Mouse (Mus musculus) gastrocnemius, adult 8-10 months (tissue): ENCODE data around the gene Sorcs3. TPM values are rescaled to one million over a fixed set of nuclear protein-coding genes. Genes with fewer than 3 reads are reported as not detected.

Experiments used
- DNase-seq, 2 experiments: peaks; one replicate each; pipeline ENCODE4 v3.0.0; 2022; ENCODE audit warnings: low spot score in 2 of 2
- total RNA-seq, 4 experiments: library from RNA; stranded (reverse); gene quantifications; 2 replicates each; pipeline ENCODE4 v1.2.4; 2022

Gene Sorcs3
- total RNA-seq, 4 experiments from 2014 or later: not detected

DNA sequence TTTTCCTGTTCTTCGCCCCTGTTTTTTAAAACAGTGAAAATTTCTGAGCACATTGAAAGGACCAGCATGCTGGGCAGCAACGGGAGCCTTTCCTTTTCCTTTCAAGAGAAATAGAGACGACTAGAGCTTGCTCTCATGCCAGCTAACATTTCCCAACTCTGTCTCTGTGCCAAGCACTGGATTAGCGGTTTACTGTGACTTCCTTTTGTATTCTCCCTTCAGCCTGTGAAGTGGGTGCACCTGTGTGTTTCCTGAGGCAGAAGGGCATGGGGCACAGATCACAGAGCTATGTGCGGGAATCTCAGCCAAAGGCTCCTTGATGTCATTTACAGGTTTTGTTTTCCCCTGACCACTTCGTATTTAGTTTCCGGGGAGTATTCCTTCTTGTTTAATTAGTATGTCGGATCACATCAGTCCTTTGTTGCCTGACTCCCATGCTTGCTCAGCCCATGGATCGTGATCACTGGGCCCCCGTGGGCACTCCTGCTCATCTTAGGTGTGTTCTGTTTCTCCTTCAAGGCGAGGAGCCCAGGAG lies 172.2 kb downstream of the Sorcs3 start:
- DNase-seq: no peak

DNA sequence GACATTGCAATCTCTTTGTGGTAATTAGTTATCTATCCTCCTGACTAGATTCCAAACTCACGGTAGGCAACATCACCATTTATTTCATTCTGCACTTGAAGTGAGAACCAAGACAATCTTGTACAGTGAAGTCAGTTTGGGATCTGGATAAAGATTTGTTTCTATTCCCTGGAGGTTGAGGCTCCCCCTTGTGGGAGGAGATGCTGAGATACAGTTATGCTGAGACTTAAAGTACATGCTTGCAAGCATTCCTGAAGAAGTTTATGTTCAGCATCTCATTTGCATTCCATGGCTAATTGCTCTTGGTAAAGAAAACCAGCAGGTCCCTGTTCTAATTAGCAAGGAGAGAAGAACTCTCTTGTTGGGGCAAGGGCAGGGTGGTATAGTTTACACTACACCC lies 185.7 kb downstream of the Sorcs3 start:
- no peak for DNase-seq

DNA sequence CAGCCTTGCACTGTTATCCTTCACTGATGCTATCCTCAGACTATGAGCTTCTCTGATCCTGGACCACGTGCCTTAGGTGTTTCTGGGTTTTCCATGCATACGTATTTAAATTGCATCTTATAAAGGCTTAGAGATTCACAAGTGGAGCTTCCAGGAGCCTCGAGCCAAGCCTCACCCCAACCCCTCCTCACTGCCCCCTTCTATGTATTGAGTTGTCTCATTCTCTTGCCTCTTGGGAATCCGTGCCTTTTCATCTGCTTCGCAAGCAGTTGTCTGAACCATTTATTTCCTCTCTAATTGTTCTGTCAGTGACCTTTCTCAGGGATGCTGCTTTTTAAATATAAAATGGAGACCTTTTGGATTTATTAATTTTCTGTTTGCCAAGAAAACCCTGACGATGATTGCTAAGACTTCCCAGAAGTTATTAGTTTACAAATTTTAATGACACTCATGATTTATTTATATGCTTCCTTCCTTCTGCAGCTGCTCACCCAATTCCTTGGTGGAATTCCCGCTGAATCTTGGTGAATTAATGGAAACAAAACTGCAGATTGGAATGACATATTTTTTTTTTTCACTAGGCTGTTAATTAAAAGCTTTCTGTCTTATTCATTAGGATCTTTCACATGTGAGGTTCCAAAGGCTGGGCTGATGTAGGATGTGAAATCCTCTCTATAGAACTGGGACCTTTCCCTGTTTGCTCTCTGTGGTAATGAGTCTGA lies 199.1 kb downstream of the Sorcs3 start:
- no peak for DNase-seq

DNA sequence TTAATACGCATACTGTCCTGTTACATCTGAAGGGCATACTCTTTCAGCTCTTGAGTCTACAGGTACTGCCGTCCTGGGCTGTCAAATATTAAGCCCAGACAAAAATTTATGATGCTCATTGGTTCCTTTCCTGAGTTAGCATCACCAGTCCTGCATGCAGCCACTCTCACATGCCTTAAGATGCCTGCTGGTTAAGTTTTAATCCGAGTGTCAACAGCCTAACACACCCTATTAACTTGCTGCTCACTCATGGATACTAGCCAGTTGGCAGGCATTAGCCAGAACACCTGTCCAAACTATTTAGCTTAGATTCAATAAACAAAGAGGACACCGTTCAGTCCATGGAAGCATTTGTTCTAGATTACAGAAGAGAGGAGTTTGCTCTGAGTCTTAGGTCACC lies 202.4 kb downstream of the Sorcs3 start:
- no peak for DNase-seq

DNA sequence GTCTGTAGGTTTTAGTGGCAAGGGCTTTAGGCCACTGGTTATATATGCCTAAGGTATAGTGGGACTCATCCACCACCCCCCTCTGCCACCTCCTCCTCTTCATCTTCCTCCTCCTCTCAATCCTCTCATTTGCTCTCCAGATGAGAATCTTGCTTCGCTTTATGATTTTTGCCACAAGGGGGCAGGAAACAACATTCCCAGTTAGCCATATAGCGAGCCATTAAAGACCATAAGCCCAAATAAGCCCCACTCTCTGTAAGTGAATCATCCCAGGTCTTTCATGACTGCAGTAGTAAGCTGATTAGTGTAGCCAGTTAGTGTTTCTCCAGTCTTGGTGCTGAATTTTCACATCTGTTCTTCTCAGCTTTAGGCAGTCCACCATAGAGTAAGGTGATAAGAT lies 205.5 kb downstream of the Sorcs3 start:
- DNase-seq: no peak

DNA sequence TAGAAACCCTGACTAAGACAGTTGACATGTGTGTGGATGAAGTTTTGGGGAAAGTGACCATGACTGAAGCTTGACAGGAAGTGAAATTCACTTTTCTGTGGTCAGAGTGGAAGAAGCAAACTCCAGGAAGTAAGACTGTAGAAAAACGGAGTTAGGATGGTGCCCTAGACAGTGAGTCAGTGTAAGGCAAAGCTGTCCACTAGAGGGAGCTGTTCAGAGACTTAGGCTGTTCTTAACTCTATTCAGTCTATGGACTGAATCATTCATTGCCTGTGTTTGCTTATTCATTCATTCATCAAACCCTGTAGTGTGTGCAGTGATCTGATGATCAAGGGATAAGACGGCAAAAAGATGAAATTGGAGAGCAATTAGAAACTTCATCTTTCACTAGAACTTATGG lies 208.0 kb downstream of the Sorcs3 start:
- DNase-seq: no peak

DNA sequence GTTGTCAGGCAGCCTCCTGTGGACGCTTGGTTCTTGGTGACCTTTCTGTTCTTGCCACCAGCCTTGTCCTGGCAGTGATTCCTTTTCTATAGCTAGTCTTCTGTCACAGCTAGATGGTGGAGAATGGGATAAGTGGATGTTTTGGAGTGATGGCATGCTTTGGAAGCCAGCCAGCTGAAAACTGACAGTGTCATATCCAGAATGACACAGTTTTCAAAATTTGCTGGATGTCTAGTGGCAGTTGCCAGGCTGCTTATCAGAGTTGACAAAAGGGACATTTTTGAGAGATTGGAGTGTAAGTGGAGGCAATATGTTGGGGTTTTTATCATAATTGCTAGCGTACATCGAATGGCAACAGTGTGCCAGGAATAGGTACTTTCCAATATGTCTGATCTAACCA lies 212.5 kb downstream of the Sorcs3 start:
- no peak for DNase-seq

DNA sequence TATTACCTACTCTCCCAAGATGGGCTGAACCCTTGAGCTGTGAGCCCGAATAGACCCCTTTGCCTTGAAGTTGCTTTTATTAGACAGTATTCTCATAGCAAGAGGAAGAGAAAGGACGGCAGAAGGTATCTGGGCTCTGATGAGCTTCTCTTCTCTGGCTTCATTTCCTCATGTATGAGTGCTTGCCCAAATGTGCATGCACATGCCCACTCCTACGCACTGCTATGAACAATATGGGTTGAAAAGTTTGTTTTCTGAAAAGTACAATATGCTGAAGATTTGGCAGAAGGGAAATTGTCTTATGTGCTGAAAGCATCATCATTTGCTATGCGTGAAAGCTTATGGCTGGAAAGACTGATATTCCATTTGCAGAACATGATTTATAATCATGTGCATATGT lies 223.4 kb downstream of the Sorcs3 start:
- DNase-seq: no peak

DNA sequence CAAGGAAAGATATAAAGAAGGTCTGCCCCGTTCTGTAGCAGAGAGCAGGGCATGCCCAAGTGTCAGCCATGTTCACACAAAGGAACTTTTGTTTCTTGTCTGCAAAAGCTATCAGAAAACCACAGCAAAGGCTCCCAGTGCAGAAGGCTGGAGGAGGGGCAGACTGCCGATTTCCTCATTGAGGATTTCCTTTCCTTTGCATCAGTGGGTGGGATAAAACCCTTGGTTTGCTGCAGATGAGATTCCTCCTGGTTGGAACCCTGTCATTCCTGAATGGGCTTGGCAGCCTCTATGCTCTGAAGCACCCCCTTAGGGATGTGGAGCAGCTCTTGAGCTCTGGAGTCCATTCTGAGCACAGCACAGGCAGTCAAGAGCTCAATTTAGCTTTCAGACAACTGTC lies 223.9 kb downstream of the Sorcs3 start:
- no peak for DNase-seq

DNA sequence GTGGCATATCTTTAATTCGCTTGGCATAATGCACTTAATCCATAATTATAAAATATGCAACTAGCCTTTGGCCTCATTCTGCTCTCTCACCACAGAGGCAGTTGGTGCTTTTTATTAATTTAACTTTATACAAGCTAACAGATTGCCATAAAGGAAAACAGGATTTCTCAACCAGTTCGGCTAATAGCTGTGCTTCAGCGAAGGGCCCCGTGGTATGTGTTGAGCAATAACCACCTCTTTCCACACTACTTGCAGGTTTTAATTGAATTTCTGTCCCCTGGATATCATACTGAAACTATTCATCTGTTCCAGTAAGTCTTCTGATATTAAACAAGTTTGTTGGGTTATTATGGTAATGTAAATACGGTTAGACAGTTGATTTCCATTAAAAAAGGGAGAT lies 224.5 kb downstream of the Sorcs3 start:
- DNase-seq: no peak

DNA sequence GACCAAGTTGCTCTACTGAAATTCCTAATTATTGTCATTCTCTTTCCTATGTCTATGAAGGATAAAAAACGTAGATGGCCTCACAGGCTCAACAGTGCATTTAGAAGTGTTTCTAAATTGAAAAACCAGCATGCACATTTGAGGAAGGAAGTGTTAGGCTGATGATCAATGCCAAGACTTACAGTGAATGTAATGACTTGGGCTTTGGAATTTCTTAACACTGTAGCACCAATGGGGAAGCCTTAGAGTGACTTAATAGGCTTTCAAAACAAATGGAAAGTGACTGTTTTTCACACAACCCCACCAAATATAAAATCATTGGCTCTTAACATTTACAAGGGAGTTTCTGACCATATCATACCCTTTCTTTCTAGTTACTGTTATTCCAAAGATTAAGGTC lies 232.6 kb downstream of the Sorcs3 start:
- no peak for DNase-seq

DNA sequence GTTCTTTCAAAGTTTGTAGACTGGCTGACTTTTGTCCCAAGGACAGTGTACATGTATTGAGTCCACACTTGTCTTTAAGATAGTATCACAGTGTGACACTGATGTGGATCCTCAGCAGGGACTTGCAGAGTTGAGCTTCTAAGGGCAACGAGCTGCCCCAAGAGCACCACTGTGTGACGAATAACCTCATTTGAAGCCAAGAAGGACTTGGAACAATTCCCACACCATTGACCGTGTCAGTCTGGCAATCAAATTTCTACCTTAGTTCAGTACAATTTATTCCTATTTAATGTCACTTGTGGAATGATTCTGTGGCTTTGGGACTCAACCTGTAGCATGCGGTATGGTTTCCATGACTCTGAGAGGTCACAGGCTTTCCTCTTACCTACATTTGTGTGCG lies 255.3 kb downstream of the Sorcs3 start:
- no peak for DNase-seq

DNA sequence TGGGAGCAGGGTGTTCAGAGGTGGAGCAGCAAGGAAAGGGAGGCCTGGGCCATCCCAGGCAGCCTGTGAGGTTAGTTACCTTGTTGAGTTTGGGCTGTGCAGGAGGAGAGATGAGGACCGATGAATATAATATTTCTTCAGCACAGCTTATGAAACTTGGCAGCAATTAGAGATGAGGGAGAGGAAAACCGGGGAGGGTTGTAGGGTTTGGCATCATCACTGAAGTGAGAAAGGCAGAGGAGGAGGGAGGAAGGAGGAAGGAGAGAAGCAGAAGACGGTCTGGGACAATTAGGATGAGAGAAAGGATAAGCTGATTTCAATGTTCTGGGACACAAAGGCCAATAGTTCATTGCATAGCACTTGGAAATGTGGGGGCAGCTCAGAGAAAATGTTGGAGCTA lies 256.6 kb downstream of the Sorcs3 start:
- DNase-seq: no peak

DNA sequence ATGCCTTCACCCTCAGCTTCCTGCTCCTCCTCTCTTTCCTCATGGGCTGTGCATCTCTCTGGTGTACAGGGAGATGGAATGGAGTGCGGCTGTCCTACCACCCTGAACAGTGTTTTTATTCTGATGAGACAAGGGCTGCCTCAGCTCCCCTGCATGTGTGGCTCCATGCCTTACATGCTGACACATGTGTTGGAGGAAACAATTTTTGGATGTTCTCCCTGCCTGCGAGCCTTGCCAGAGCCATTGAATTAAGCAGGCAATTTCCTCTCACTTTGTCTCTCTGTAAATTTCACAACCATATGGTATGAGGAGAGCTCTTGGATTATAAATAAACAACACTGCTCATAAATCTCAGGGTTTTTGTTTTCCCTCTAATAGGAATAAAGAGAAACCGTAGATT lies 257.7 kb downstream of the Sorcs3 start:
- no peak for DNase-seq

DNA sequence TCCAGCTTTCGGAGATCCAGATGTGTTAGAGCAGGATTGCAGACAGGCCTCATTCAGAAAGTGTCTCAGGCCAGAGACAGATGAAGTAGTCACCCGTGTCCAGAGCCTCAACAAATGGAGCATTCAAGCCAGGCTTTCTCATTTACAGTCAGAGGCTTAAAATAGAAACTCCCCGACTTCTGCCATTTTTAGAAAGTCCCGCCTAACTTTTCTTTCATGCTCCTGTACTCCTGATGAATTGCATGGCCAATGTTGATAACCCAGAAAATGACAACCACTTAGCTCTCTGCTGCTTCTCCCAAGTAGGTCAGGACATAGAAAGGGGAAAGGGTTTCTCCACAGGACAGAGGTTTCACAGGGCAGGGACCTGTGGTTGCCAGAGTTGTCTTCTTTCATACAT lies 261.6 kb downstream of the Sorcs3 start:
- DNase-seq: no peak

DNA sequence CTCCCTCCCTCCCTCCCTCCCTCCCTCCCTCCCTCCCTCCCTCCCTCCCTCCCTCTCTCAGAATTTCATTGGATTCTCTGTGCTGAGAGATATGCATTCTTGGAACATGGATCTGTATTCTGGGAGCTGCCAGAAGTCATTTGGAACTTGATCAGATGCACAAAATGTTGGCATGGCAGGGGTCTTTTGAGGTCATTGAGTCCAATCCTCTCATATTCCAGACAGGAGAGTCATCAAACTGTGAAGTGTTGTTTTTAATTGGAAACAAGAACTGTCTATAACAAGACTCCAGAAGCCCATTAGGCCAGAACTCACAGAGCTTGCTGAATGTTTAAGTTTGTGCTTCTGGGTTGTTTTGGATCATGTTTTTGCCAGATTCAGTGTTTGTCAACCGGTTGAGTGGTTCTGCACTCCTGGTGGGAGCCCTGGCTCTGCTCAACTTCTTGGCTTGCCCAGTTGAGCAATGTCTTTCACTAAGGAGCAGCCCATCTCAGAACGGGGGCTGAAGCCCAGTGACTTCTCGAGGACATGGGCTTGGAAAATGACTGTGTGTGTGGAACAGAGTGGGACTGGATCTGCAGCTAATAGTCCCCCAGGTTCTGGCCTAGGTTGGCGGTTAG lies 264.1 kb downstream of the Sorcs3 start:
- DNase-seq: no peak

DNA sequence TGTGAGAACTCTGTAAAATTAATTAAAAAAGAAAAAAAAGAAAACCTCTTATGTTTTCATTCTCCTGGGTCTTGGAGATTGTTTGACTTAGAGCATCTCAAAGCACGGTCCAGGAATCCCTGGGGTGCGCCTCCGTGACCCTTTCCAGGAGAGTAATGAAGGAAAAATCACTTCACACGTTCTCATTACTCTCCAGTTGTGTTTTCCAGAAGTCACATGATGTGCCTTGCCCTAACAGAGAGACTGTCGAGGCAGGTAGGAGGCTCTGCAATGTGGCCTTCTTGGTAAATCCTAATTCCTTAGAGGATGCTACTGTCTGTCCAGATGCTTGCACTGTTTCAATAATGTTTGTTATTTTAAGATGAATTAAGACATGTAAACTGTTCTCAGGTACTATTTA lies 266.1 kb downstream of the Sorcs3 start:
- DNase-seq: no peak

DNA sequence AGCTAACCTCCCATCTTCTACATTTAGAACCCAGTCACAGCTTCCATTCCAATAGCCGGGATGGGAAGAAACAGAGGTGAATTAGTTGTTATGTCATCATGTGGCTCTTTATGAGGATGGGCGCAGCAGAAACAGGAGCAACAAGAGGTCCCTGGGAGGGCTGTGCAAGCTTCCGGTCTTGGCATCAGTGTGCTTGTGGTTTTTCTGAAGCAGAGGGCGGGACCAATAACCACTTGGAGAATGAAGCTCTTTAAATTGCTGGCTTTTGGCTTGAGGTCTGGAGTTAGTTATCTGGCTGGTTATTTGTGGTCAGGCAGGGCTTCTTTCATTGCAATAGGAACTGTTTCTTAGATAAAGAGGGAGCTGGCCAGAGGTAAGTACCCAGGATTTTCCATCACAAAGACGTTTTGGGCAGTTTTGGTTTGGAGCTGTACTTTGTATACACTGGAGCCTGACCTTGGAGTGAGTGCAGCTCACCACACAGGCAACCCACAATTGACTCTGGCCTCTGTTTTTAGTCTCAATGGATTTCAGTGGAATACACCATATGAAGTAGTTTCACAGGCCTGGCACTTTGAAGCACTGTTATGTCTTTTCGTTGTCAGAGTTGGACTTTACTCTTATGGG lies 270.1 kb downstream of the Sorcs3 start:
- no peak for DNase-seq

DNA sequence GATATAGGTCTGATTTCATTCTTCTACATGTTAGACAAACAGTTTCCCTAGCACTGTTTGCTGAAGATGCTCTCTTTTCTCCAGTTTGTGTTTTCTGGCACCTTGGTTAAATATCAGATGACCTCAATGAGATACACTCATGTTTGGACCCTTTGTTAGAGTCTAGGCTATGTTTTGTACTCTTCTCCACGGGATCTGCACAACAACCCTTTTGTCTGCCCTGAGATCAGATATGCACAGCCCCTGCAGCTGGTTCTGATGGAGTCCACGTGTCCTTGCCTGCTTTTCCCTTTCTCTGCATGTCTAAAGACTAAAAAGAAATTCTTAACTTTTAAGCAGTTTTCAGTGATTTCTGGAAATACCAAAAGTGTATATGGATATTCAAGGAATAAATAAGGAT lies 273.0 kb downstream of the Sorcs3 start:
- DNase-seq: no peak

DNA sequence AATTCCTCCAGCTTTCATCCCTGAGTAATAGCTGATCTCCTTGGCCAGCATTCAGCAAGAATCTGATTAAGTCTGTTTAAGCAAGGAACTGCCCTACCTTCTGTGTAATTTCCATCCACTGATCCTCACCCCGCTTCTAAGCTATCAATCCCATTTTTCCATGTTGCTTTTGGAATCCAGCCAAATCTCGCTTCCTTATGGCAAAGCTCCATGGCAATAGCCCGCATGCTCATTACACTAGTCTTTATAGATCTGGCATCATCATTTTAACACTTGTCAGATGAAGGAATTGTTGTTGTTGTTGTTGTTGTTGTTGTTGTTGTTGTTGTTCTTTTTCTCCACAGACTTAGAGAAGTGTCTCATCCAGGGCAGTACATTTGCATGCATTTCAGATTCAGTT lies 277.1 kb downstream of the Sorcs3 start:
- no peak for DNase-seq

DNA sequence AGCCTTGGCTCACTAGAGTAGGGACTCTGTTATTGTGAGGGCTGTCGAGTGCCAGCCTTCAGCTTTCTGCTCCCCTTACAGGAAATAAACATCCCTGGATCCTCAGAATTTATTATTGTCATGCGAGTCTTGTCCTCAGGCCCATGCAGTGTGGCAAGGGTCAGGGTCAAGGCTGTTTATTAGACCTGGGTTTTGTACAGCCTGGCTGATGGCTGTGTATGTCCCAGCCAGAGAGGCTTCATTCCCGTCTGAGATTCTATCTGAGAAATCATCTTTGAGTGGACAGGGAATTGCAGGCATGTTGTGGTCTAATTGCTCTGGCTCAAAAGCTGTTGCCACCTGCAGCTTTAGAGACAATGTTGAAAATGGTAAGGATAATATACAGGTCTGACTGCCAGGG lies 285.3 kb downstream of the Sorcs3 start:
- DNase-seq: no peak

DNA sequence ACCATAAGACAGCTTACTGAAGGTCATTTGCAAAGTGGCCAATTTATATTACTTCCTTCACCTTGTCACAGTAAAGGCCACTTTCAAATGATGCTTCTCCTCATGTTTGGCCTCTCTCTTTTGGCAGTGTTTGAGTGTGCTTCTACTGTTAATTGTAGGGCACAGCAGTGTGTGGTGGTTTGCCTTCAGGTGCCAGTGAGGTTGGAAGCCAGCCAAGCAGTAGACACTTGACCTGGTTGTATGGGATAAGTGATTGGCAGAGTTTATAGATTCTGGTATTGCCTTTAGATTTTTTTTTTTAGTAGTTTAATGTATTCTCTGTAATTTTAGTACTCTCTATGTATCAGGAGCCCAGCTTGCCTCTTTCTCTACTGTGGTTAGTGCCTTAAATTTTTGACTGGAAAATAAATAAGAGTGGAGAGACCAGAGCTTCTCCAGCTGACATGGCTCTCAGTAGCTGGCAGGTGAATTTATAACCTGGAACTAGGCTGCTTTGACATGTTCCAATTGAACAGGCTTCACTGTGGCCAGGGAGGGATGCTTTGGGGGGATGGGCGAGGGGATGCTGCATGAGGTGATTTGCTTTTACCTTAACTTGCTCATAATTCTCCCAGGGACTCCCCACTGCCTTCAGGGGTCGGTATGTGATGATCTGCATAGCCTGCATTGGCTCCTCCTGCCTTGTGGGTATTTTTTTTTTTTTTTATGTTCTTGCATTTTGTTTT lies 298.2 kb downstream of the Sorcs3 start:
- no peak for DNase-seq
